Mouse (Mus musculus) stomach, postnatal 0 days (tissue): ENCODE measurements around the gene Pten.

Experiments
- CTCF ChIP-seq: IDR thresholded peaks from 2 replicates; pipeline ENCODE4 v1.5.1; 2016; ENCODE audit warnings: antibody characterized with exemption, low read depth, mild to moderate bottlenecking, moderate library complexity
- EP300 ChIP-seq: optimal IDR thresholded peaks from 2 replicates; pipeline ENCODE3; 2016; ENCODE audit warnings: antibody characterized with exemption

DNA sequence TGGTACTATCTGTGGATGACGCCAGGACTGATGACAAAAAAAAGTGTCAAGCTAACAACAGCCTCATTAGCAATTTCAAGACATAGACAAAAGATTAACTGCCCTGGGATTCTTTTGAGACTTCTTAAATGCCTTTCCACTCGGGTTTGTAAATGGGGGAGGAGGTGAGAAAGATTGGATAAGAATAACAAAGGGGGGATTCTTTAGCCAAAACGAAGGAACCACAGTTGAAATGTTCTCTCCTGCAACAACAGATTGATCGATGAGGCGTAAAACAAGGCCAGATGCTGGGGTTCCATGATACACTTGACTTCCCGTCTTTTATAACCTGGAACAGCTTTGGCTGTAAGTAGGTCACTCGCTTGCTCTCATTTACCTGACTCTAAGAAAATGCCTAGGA is 33.5 kb upstream of the Pten start:
- no peak for TF ChIP-seq CTCF
- no peak for TF ChIP-seq EP300
